Mouse (Mus musculus): ENCODE measurements around the gene Sycp3. TPM values are rescaled to one million over a fixed set of nuclear protein-coding genes. Genes with fewer than 3 reads are reported as not detected.
"Not testable (repeated sequence)": the region's sequence is repeated elsewhere in the genome, so short reads cannot be mapped to it uniquely, and the experiment has no call there.

The Sycp3 gene
- polyA plus RNA-seq, 1 experiment, result not detected

- no peaks in the 10 kb centered on the region for H3K4me1 ChIP-seq (ENCODE audit: control insufficient read depth, insufficient read depth, low read length)
- TF ChIP-seq POLR2A (IDR thresholded peaks at IDR 0.05; ENCODE audit: insufficient read depth, low read depth, low read length), result no peak
- H3K4me3 ChIP-seq (ENCODE audit: insufficient read depth, low read depth, low read length), result no peak overlapping the region
- H3K27ac ChIP-seq (ENCODE audit: insufficient read depth, low read depth, low read length), result no peak overlapping the region
- 92% methylated on average over 6 of the region's 6 CpGs for WGBS
Observed at GRCm38 (mm10) chr10:88427998-88428397, 31.4 kb upstream of the Sycp3 start.

- 82% methylated on average over 6 of the region's 6 CpGs for WGBS
Observed at GRCm38 (mm10) chr10:88441224-88441623, 18.1 kb upstream of the Sycp3 start.

GRCm38 (mm10) chr10:88451221-88451620 is 8.1 kb upstream of the Sycp3 start:
- WGBS, result 33% methylated on average over 2 of the region's 2 CpGs
- no peak for TF ChIP-seq CTCF (IDR thresholded peaks at IDR 0.05; ENCODE audit: insufficient read depth, low read depth, low read length)
- TF ChIP-seq POLR2A (IDR thresholded peaks at IDR 0.05; ENCODE audit: insufficient read depth, low read depth, low read length), result no peak
- Histone ChIP-seq H3K4me3 (ENCODE audit: insufficient read depth, low read depth, low read length) (no peak overlapping the region), H3K27ac (ENCODE audit: insufficient read depth, low read depth, low read length) (no peak overlapping the region), H3K4me1 (ENCODE audit: control insufficient read depth, insufficient read depth, low read length) (no peaks in the 10 kb centered on the region)

More at GRCm38 (mm10) chr10:88441224-88441623, 18.1 kb upstream of the Sycp3 start:
- Histone ChIP-seq H3K4me3 (ENCODE audit: insufficient read depth, low read depth, low read length) (no peak overlapping the region), H3K27ac (ENCODE audit: insufficient read depth, low read depth, low read length) (no peak overlapping the region), H3K4me1 (ENCODE audit: control insufficient read depth, insufficient read depth, low read length) (no peaks in the 10 kb centered on the region)
- TF ChIP-seq CTCF (IDR thresholded peaks at IDR 0.05; ENCODE audit: insufficient read depth, low read depth, low read length) (no peak), POLR2A (IDR thresholded peaks at IDR 0.05; ENCODE audit: insufficient read depth, low read depth, low read length) (no peak)

- H3K4me3 ChIP-seq (ENCODE audit: insufficient read depth, low read depth, low read length), result no peak overlapping the region
- no peaks in the 10 kb centered on the region for H3K4me1 ChIP-seq (ENCODE audit: control insufficient read depth, insufficient read depth, low read length)
- 81% methylated on average over 6 of the region's 6 CpGs for WGBS
- TF ChIP-seq CTCF (IDR thresholded peaks at IDR 0.05; ENCODE audit: insufficient read depth, low read depth, low read length), result no peak
- no peak for TF ChIP-seq POLR2A (IDR thresholded peaks at IDR 0.05; ENCODE audit: insufficient read depth, low read depth, low read length)
- H3K27ac ChIP-seq (ENCODE audit: insufficient read depth, low read depth, low read length), result no peak overlapping the region
Observed at GRCm38 (mm10) chr10:88451990-88452389, 7.4 kb upstream of the Sycp3 start.

GRCm38 (mm10) chr10:88457816-88458215 is 1.6 kb upstream of the Sycp3 start:
- Histone ChIP-seq H3K27ac (ENCODE audit: insufficient read depth, low read depth, low read length) (no peak overlapping the region), H3K4me1 (ENCODE audit: control insufficient read depth, insufficient read depth, low read length) (no peaks in the 10 kb centered on the region), H3K4me3 (ENCODE audit: insufficient read depth, low read depth, low read length) (no peak overlapping the region)
- WGBS, result 62% methylated on average over 6 of the region's 6 CpGs
- TF ChIP-seq POLR2A (IDR thresholded peaks at IDR 0.05; ENCODE audit: insufficient read depth, low read depth, low read length) (no peak), CTCF (IDR thresholded peaks at IDR 0.05; ENCODE audit: insufficient read depth, low read depth, low read length) (no peak)

- no peak for TF ChIP-seq CTCF (IDR thresholded peaks at IDR 0.05; ENCODE audit: insufficient read depth, low read depth, low read length)
- TF ChIP-seq POLR2A (IDR thresholded peaks at IDR 0.05; ENCODE audit: insufficient read depth, low read depth, low read length), result no peak
- 77% methylated on average over 18 of the region's 18 CpGs for WGBS
- H3K4me1 ChIP-seq (ENCODE audit: control insufficient read depth, insufficient read depth, low read length), result no peaks in the 10 kb centered on the region
- H3K27ac ChIP-seq (ENCODE audit: insufficient read depth, low read depth, low read length), result no peak overlapping the region
- no peak overlapping the region for H3K4me3 ChIP-seq (ENCODE audit: insufficient read depth, low read depth, low read length)
Observed at GRCm38 (mm10) chr10:88460122-88460820, 902 bp downstream of the Sycp3 start.

- not testable (repeated sequence) for H3K4me1 ChIP-seq (ENCODE audit: control insufficient read depth, insufficient read depth, low read length); H3K4me3 ChIP-seq (ENCODE audit: insufficient read depth, low read depth, low read length); H3K27ac ChIP-seq (ENCODE audit: insufficient read depth, low read depth, low read length)
- WGBS, result 92% methylated on average over 10 of the region's 10 CpGs
Observed at GRCm38 (mm10) chr10:88482866-88483265, 23.5 kb downstream of the Sycp3 start.

GRCm38 (mm10) chr10:88488629-88489028 is 29.3 kb downstream of the Sycp3 start:
- H3K27ac ChIP-seq (ENCODE audit: insufficient read depth, low read depth, low read length), result no peak overlapping the region
- H3K4me3 ChIP-seq (ENCODE audit: insufficient read depth, low read depth, low read length), result no peak overlapping the region
- H3K4me1 ChIP-seq (ENCODE audit: control insufficient read depth, insufficient read depth, low read length), result peaks cover 2% of the 10 kb centered on the region; the same call in 1 of the 2 replicates
- 93% methylated on average over 5 of the region's 5 CpGs for WGBS
- TF ChIP-seq POLR2A (IDR thresholded peaks at IDR 0.05; ENCODE audit: insufficient read depth, low read depth, low read length) (no peak), CTCF (IDR thresholded peaks at IDR 0.05; ENCODE audit: insufficient read depth, low read depth, low read length) (no peak)

- 68% methylated on average over 7 of the region's 7 CpGs for whole genome bisulfite sequencing
- no peak for TF ChIP-seq CTCF (IDR thresholded peaks at IDR 0.05; ENCODE audit: insufficient read depth, low read depth, low read length)
- no peak for TF ChIP-seq POLR2A (IDR thresholded peaks at IDR 0.05; ENCODE audit: insufficient read depth, low read depth, low read length)
Observed at GRCm38 (mm10) chr10:88491632-88492031, 32.3 kb downstream of the Sycp3 start.

GRCm38 (mm10) chr10:88492658-88493057 is 33.3 kb downstream of the Sycp3 start:
- WGBS, result 56% methylated on average over 8 of the region's 8 CpGs
- Histone ChIP-seq H3K27ac (ENCODE audit: insufficient read depth, low read depth, low read length) (no peak overlapping the region), H3K4me3 (ENCODE audit: insufficient read depth, low read depth, low read length) (no peak overlapping the region), H3K4me1 (ENCODE audit: control insufficient read depth, insufficient read depth, low read length) (peaks cover 4% of the 10 kb centered on the region; the same call in 1 of the 2 replicates)
- TF ChIP-seq POLR2A (IDR thresholded peaks at IDR 0.05; ENCODE audit: insufficient read depth, low read depth, low read length) (no peak), CTCF (IDR thresholded peaks at IDR 0.05; ENCODE audit: insufficient read depth, low read depth, low read length) (no peak)

More at GRCm38 (mm10) chr10:88491632-88492031, 32.3 kb downstream of the Sycp3 start:
- Histone ChIP-seq H3K27ac (ENCODE audit: insufficient read depth, low read depth, low read length) (no peak overlapping the region), H3K4me1 (ENCODE audit: control insufficient read depth, insufficient read depth, low read length) (peaks cover 4% of the 10 kb centered on the region; the same call in 1 of the 2 replicates), H3K4me3 (ENCODE audit: insufficient read depth, low read depth, low read length) (no peak overlapping the region)
